Mouse (Mus musculus) MEL (cell line): ENCODE data around the gene Cdk16. TPM values are rescaled to one million over a fixed set of nuclear protein-coding genes. Genes with fewer than 3 reads are reported as not detected.

Experiments
- DNase-seq: peaks from one replicate; pipeline ENCODE4 v3.0.0; 2011; ENCODE audit warnings: low read depth, low spot score
- H3K27ac ChIP-seq: 2 replicates; pipeline ENCODE4 v1.5.1; 2012; ENCODE audit warnings: low read depth, mild to moderate bottlenecking, control low read depth, low read length, moderate library complexity; ENCODE audit not compliant: control insufficient read depth
- H3K27me3 ChIP-seq, 2 experiments: fragments of 150-350 bp in 1 of 2; sonication (generic) in 1 of 2; 2 replicates each; pipeline ENCODE4 v1.6.1; 2012; ENCODE audit warnings: low read length in 2 of 2, mild to moderate bottlenecking in 2 of 2, improper control_type of control experiment in 1 of 2, moderate library complexity in 1 of 2; ENCODE audit not compliant: insufficient read depth in 2 of 2, control insufficient read depth in 1 of 2
- H3K36me3 ChIP-seq, 2 experiments: 2 replicates each; pipeline ENCODE4 v1.6.1; 2012 to 2014; ENCODE audit warnings: low read length in 2 of 2, improper control_type of control experiment in 1 of 2, inconsistent platforms in 1 of 2, mild to moderate bottlenecking in 1 of 2; ENCODE audit not compliant: insufficient read depth in 2 of 2, control insufficient read depth in 1 of 2
- H3K4me1 ChIP-seq, 2 experiments: fragments of 150-350 bp in 1 of 2; sonication (generic) in 1 of 2; 2 replicates each; pipeline ENCODE4 v1.6.1; 2012; ENCODE audit warnings: low read length in 2 of 2, improper control_type of control experiment in 1 of 2, mild to moderate bottlenecking in 1 of 2; ENCODE audit not compliant: insufficient read depth in 2 of 2, control insufficient read depth in 1 of 2
- H3K4me3 ChIP-seq, 2 experiments: fragments of 150-350 bp in 1 of 2; sonication (generic) in 1 of 2; 2 replicates each; pipeline ENCODE4 v1.5.1; 2012; ENCODE audit warnings: low read depth in 2 of 2, low read length in 2 of 2, mild to moderate bottlenecking in 2 of 2, moderate library complexity in 2 of 2, control low read depth in 1 of 2, improper control_type of control experiment in 1 of 2; ENCODE audit not compliant: control insufficient read depth in 1 of 2, insufficient read depth in 1 of 2
- H3K79me2 ChIP-seq: 2 replicates; pipeline ENCODE4 v1.6.1; 2012; ENCODE audit warnings: mild to moderate bottlenecking, low read length, moderate library complexity; ENCODE audit not compliant: control insufficient read depth, poor library complexity, insufficient read depth
- H3K9ac ChIP-seq: 2 replicates; pipeline ENCODE4 v1.6.1; 2012; ENCODE audit warnings: low read depth, mild to moderate bottlenecking, control low read depth, low read length, moderate library complexity; ENCODE audit not compliant: control insufficient read depth, poor library complexity, severe bottlenecking
- H3K9me3 ChIP-seq: fragments of 150-350 bp; sonication (generic); replicated peaks from 2 replicates; pipeline ENCODE4 v1.6.1; 2012; ENCODE audit warnings: mild to moderate bottlenecking, low read length, improper control_type of control experiment, moderate library complexity; ENCODE audit not compliant: insufficient read depth
- BHLHE40 ChIP-seq: IDR thresholded peaks from 2 replicates; pipeline ENCODE4 v1.6.1; 2012; ENCODE audit warnings: low read depth, mild to moderate bottlenecking, inconsistent platforms, low read length, improper control_type of control experiment, borderline replicate concordance
- CHD2 ChIP-seq: IDR thresholded peaks from 2 replicates; pipeline ENCODE4 v1.6.1; 2011; ENCODE audit warnings: low read length, improper control_type of control experiment
- ELF1 ChIP-seq: IDR thresholded peaks from 2 replicates; pipeline ENCODE4 v1.6.1; 2014; ENCODE audit warnings: low read depth, mild to moderate bottlenecking, inconsistent platforms, low read length, improper control_type of control experiment, moderate library complexity
- EP300 ChIP-seq, 2 experiments: IDR thresholded peaks; 2 replicates each; pipeline ENCODE4 v1.6.1; 2011; ENCODE audit warnings: improper control_type of control experiment in 2 of 2, low read length in 2 of 2, low read depth in 1 of 2, mild to moderate bottlenecking in 1 of 2
- ETS1 ChIP-seq: IDR thresholded peaks from 2 replicates; pipeline ENCODE4 v1.6.1; 2012; ENCODE audit warnings: low read depth, mild to moderate bottlenecking, inconsistent platforms, low read length, improper control_type of control experiment, moderate library complexity
- MAFK ChIP-seq: IDR thresholded peaks from 2 replicates; pipeline ENCODE4 v1.6.1; 2011; ENCODE audit warnings: low read depth, mild to moderate bottlenecking, low read length, improper control_type of control experiment, borderline replicate concordance
- MEF2A ChIP-seq: IDR thresholded peaks from 2 replicates; pipeline ENCODE4 v1.6.1; 2014; ENCODE audit warnings: low read depth, mild to moderate bottlenecking, inconsistent platforms, low read length, improper control_type of control experiment; ENCODE audit not compliant: poor library complexity, insufficient replicate concordance, severe bottlenecking; ENCODE audit errors: extremely low read depth
- MXI1 ChIP-seq: IDR thresholded peaks from 2 replicates; pipeline ENCODE4 v1.6.1; 2011; ENCODE audit warnings: mild to moderate bottlenecking, low read depth, low read length, improper control_type of control experiment
- NELFE ChIP-seq: IDR thresholded peaks from 2 replicates; pipeline ENCODE4 v1.6.1; 2011; ENCODE audit warnings: low read depth, low read length, improper control_type of control experiment
- POLR2A ChIP-seq, 2 experiments: IDR thresholded peaks; 2 replicates each; pipeline ENCODE4 v1.6.1; 2011 to 2012; ENCODE audit warnings: low read length in 2 of 2, mild to moderate bottlenecking in 2 of 2, control low read depth in 1 of 2, improper control_type of control experiment in 1 of 2, low read depth in 1 of 2, moderate library complexity in 1 of 2; ENCODE audit not compliant: control insufficient read depth in 1 of 2, insufficient read depth in 1 of 2, poor library complexity in 1 of 2
- POLR2AphosphoS2 ChIP-seq: IDR thresholded peaks from 2 replicates; pipeline ENCODE4 v1.6.1; 2011; ENCODE audit warnings: low read length, improper control_type of control experiment
- POLR2AphosphoS5 ChIP-seq: IDR thresholded peaks from 2 replicates; pipeline ENCODE4 v1.6.1; 2012; ENCODE audit warnings: low read depth, borderline replicate concordance, mild to moderate bottlenecking, inconsistent platforms, low read length, moderate library complexity, mixed read lengths
- RAD21 ChIP-seq: IDR thresholded peaks from 2 replicates; pipeline ENCODE4 v1.6.1; 2011; ENCODE audit warnings: mild to moderate bottlenecking, low read depth, low read length, improper control_type of control experiment
- SIN3A ChIP-seq: IDR thresholded peaks from 2 replicates; pipeline ENCODE4 v1.6.1; 2012; ENCODE audit warnings: low read length, improper control_type of control experiment, inconsistent platforms
- TAL1 ChIP-seq: IDR thresholded peaks from 2 replicates; pipeline ENCODE4 v1.6.1; 2012; ENCODE audit warnings: mild to moderate bottlenecking, inconsistent platforms, low read length, moderate library complexity, mixed read lengths
- TBP ChIP-seq: IDR thresholded peaks from 2 replicates; pipeline ENCODE4 v1.8.0; 2011; ENCODE audit warnings: low read depth, low read length, improper control_type of control experiment
- TCF12 ChIP-seq: IDR thresholded peaks from 2 replicates; pipeline ENCODE4 v1.6.1; 2014; ENCODE audit warnings: low read depth, mild to moderate bottlenecking, inconsistent platforms, low read length, improper control_type of control experiment, moderate library complexity
- USF2 ChIP-seq, 2 experiments: IDR thresholded peaks; 2 replicates each; pipeline ENCODE4 v1.6.1; 2011 to 2012; ENCODE audit warnings: improper control_type of control experiment in 2 of 2, low read length in 2 of 2, borderline replicate concordance in 1 of 2, inconsistent platforms in 1 of 2, low read depth in 1 of 2, mild to moderate bottlenecking in 1 of 2; ENCODE audit not compliant: insufficient read depth in 1 of 2
- ZC3H11A ChIP-seq: IDR thresholded peaks from 2 replicates; pipeline ENCODE4 v1.6.1; 2012; ENCODE audit warnings: low read depth, mild to moderate bottlenecking, inconsistent platforms, low read length, improper control_type of control experiment
- ZMIZ1 ChIP-seq: IDR thresholded peaks from 2 replicates; pipeline ENCODE4 v1.6.1; 2012; ENCODE audit warnings: low read depth, mild to moderate bottlenecking, inconsistent platforms, low read length, improper control_type of control experiment, moderate library complexity
- polyA plus RNA-seq, 2 experiments: library from polyadenylated mRNA; stranded (reverse) in 1 of 2; unstranded in 1 of 2; fragments of >175 nt in 1 of 2; fragments of >200 nt in 1 of 2; gene quantifications; 2 replicates each; pipeline versions ENCODE4 v1.2.1 to v1.2.4; 2012; ENCODE audit warnings: low replicate concordance in 2 of 2, low read depth in 1 of 2; ENCODE audit not compliant: insufficient read length in 2 of 2, insufficient read depth in 1 of 2, missing spikeins in 1 of 2
- total RNA-seq: library from RNA; depleted of rRNA; stranded (reverse); fragments of 300-350 nt; gene quantifications from 2 replicates; pipeline ENCODE4 v1.2.3, GENCODE M21; 2012

The Cdk16 gene
- total and polyA plus RNA-seq, 3 experiments: 36.6 to 136 TPM; not detected in 1

DNA sequence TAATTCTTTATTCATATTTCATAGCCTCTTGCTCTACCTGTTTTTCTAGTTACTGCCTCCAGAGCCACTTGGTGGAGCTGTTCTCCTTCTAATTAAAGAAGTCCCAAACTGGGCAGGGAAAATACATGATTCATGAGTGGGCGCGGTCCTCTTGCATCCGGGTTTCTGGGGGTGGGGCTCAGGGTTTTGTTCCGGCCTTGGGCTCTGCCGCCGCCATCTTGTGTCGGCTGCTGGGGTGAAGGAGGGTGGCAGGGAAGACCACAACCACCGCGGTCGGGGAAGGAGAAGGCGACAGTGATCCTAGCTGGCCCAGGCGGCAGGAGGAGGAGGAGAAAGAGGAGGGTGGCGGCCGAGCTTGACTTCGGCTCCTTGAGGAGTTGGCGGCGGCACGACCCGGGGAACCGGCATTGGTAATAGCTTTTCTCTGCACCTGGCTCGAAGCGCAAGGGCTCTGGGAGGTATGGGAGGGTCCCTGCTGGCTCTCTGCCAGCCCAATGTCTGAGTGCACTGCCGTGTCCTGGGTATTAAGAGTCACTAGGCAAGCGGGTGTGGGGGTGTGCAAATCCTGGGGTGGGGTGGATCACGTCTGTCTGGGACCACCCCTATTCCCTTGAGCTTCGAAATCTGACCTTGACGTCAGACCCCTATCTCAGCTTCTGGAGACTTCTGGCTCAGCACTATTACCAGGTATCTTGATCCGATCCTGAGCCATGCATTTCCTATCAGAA is 24.9 kb upstream of the Cdk16 start (continued):
- TF ChIP-seq RAD21: peak; percentile 88
- peak; percentile 77 for TF ChIP-seq ZC3H11A
- no peak for TF ChIP-seq MAFK
- no peak for TF ChIP-seq USF2 (IDR thresholded peaks at IDR 0.05; ENCODE audit: borderline replicate concordance in 1 of 2, insufficient read depth in 1 of 2, low read depth in 1 of 2, low read length in 2 of 2)
- peak; percentile 68 to 87; a peak in 3 of 4 replicates for TF ChIP-seq POLR2A (IDR thresholded peaks at IDR 0.05; ENCODE audit: control insufficient read depth in 1 of 2, insufficient read depth in 1 of 2, low read depth in 1 of 2, low read length in 2 of 2, poor library complexity in 1 of 2)
- TF ChIP-seq EP300 (IDR thresholded peaks at IDR 0.05; ENCODE audit: low read depth in 1 of 2, low read length in 2 of 2): peak in 1 of 2 experiments; percentile 23; a peak in 1 of 4 replicates
- no peak for TF ChIP-seq TAL1
- TF ChIP-seq ELF1: peak; percentile 79
- no peak for TF ChIP-seq CHD2
- peak; percentile 41; the same call in 1 of the 2 replicates for TF ChIP-seq MXI1
- TF ChIP-seq SIN3A: peak; percentile 90
- peak; percentile 59; the same call in 1 of the 2 replicates for TF ChIP-seq ETS1
- peak; percentile 90 for TF ChIP-seq POLR2AphosphoS2
- TF ChIP-seq NELFE: peak; percentile 87
- TF ChIP-seq TCF12: peak; percentile 48

DNA sequence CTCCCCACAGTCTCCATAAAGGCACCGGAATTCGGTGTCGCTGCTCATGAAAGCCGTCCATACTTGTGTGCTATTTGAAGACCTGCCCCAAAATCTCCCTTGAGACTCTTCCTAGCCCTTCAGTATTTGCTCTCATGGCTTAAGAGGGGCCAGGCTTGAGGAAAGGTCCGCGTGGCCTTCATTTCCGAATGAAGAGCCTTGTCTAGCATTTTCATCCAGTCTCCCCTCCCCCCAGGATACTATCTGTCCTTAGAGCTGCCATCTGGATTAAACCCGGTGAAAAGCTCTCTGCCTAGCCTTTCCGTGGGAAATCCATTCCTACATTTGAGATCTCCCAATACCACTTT is 24.3 kb upstream of the Cdk16 start:
- H3K27ac ChIP-seq: peak overlapping the region; percentile 81
- DNase-seq: no peak

More for the DNA sequence above, 24.3 kb upstream of the Cdk16 start:
- Histone ChIP-seq H3K4me3 (peak overlapping the region; percentile 72 to 85), H3K9ac (peak overlapping the region; percentile 96), H3K79me2 (peaks cover 32% of the 10 kb centered on the region)
- TF ChIP-seq ZMIZ1: no peak
- no peak for TF ChIP-seq POLR2AphosphoS5
- TF ChIP-seq TAL1: no peak
- TF ChIP-seq TBP: 0 out of 2 replicates have a peak, but pooled peaks have one; percentile 14
- TF ChIP-seq MEF2A: no peak
- TF ChIP-seq MXI1: no peak
- TF ChIP-seq BHLHE40: no peak
- TF ChIP-seq MAFK: no peak
- no peak for TF ChIP-seq POLR2AphosphoS2
- TF ChIP-seq, all 39 proteins: peak for 1
- Histone ChIP-seq H3K9me3 (no peaks in the 10 kb centered on the region), H3K4me1 (peaks cover 13 to 32% of the 10 kb centered on the region in 2 experiments), H3K27me3 (no peaks in the 10 kb centered on the region), H3K36me3 (peaks cover 20 to 47% of the 10 kb centered on the region in 2 experiments)
